Comparison of ENCODE assay signal across 25 mouse cellular contexts in the genomic region with DNA sequence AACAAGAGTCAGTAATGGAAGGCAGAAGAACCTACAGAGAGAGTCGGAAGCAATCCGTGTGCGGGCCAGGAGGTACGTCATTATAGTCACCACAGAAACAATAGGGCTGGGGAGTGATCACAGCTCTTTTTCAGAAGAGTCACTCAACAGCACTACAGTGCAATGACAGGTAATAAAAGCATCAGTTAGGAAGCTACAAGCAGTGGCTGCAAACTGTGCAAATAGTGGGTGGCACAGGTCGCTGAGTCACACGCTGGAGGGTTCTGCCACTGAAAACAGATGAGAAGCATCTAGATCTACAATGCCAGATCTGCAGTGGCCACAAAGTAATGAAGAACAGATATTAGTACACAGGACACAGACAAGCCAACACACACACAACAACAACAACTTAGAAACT. TPM values are rescaled to one million over a fixed set of nuclear protein-coding genes. Genes with fewer than 3 reads are reported as not detected.
DNase-seq lines count a peak whose midpoint lies in the region; ATAC-seq and TF ChIP-seq lines count a peak whose summit lies in the region.
"Had no signal": no experiment of that assay in that cellular context is flagged by ENCODE, and none has a peak within 500 bp of the region (broad histone marks: within the 10 kb centered on the region; RNA-seq: fewer than 3 reads in every experiment).

No protein-coding gene starts in this region.

- no peak for TF ChIP-seq CTCF in olfactory bulb, adult 2 months (IDR thresholded peaks at IDR 0.05; ENCODE audit: insufficient read depth, low read depth, low read length)

- H3K9me3 ChIP-seq in intestine, embryonic 15.5 days: no peaks in the 10 kb centered on the region
- H3K9me3 ChIP-seq in heart, embryonic 10.5 days: no peaks in the 10 kb centered on the region
- H3K9me3 ChIP-seq: forebrain, embryonic 10.5 days; forebrain, embryonic 13.5 days; G1E; heart, embryonic 12.5 days; heart, embryonic 15.5 days; hindbrain, embryonic 13.5 days had no signal

- peaks cover 7% of the 10 kb centered on the region; the same call in 1 of the 2 replicates for H3K4me1 ChIP-seq in intestine, embryonic 15.5 days (replicated peaks)
- H3K4me1 ChIP-seq in olfactory bulb, adult 2 months (ENCODE audit: control insufficient read depth, insufficient read depth, low read length): peaks cover 9% of the 10 kb centered on the region
- peaks cover 42% of the 10 kb centered on the region for H3K4me1 ChIP-seq in heart, embryonic 10.5 days

- peak; percentile 81 for ATAC-seq in intestine, embryonic 15.5 days
- ATAC-seq in monocyte, adult 5-6 weeks (replicated peaks; ENCODE audit: insufficient number of reproducible peaks, low FRiP score, low TSS enrichment, poor library complexity, severe bottlenecking): no peak
- ATAC-seq: forebrain, embryonic 13.5 days; forebrain, embryonic 16.5 days; hindbrain, embryonic 16.5 days; Patski had no signal

- no peaks in the 10 kb centered on the region for H3K27me3 ChIP-seq in intestine, embryonic 15.5 days (replicated peaks)
- no peaks in the 10 kb centered on the region for H3K27me3 ChIP-seq in heart, embryonic 10.5 days (ENCODE audit: insufficient read depth, poor library complexity, severe bottlenecking)
- H3K27me3 ChIP-seq: forebrain, embryonic 13.5 days; heart, embryonic 12.5 days; heart, embryonic 15.5 days; hindbrain, embryonic 13.5 days; Patski had no signal

- 59% methylated on average over 6 of the region's 6 CpGs for WGBS in intestine, embryonic 15.5 days
- WGBS in olfactory bulb, adult 2 months: 57% methylated on average over 6 of the region's 6 CpGs
- WGBS in heart, embryonic 10.5 days: 83% methylated on average over 6 of the region's 6 CpGs

- no peak overlapping the region for H3K27ac ChIP-seq in intestine, embryonic 15.5 days
- peak overlapping the region; percentile 64 for H3K27ac ChIP-seq in olfactory bulb, adult 2 months (ENCODE audit: insufficient read depth, low read depth, low read length)
- no peak overlapping the region for H3K27ac ChIP-seq in heart, embryonic 10.5 days
- H3K27ac ChIP-seq: forebrain, embryonic 10.5 days; forebrain, embryonic 13.5 days; heart, embryonic 15.5 days had no signal

- no peaks in the 10 kb centered on the region for H3K36me3 ChIP-seq in intestine, embryonic 15.5 days
- H3K36me3 ChIP-seq in heart, embryonic 10.5 days: no peaks in the 10 kb centered on the region
- H3K36me3 ChIP-seq: forebrain, embryonic 10.5 days; G1E; heart, embryonic 12.5 days; heart, embryonic 15.5 days; hindbrain, embryonic 13.5 days had no signal

- no peak for TF ChIP-seq POLR2A in olfactory bulb, adult 2 months (IDR thresholded peaks at IDR 0.05; ENCODE audit: insufficient read depth, low read depth, low read length)

- peak; percentile 75 for DNase-seq in heart, adult 11 months
- no peak for DNase-seq in heart, postnatal 36 days
- peak; percentile 50 for DNase-seq in 3T3-L1 (ENCODE audit: low read depth, low spot score)
- no peak for DNase-seq in heart, postnatal 25 days (ENCODE audit: low spot score)
- no peak for DNase-seq in heart, embryonic 10.5 days (ENCODE audit: low spot score)
- DNase-seq: adrenal gland, postnatal 14 days; B cell, adult 2 months; cerebellum, adult 11-12 months; cerebellum, adult 8-10 months; cerebellum, postnatal 14 days; gastrocnemius, postnatal 10 days; gastrocnemius, postnatal 36 days; heart, postnatal 10 days had no signal

- H3K4me2 ChIP-seq in intestine, embryonic 15.5 days (replicated peaks): no peak overlapping the region
- H3K4me2 ChIP-seq: forebrain, embryonic 13.5 days; heart, embryonic 12.5 days; heart, embryonic 15.5 days; hindbrain, embryonic 13.5 days had no signal

- intact Hi-C loops in heart, postnatal 36 days (cut with DNase I): no loop called here
- intact Hi-C loops in heart, postnatal 25 days (cut with DNase I): no loop called here

- no peak overlapping the region for H3K9ac ChIP-seq in intestine, embryonic 15.5 days
- H3K9ac ChIP-seq: forebrain, embryonic 13.5 days; heart, embryonic 12.5 days; heart, embryonic 15.5 days; hindbrain, embryonic 13.5 days had no signal

- H3K4me3 ChIP-seq in intestine, embryonic 15.5 days (replicated peaks): no peak overlapping the region
- H3K4me3 ChIP-seq in olfactory bulb, adult 2 months (ENCODE audit: insufficient read depth, low read depth, low read length): no peak overlapping the region
- no peak overlapping the region for H3K4me3 ChIP-seq in heart, embryonic 10.5 days
- H3K4me3 ChIP-seq: forebrain, embryonic 10.5 days; forebrain, embryonic 13.5 days; heart, embryonic 12.5 days; heart, embryonic 15.5 days; hindbrain, embryonic 13.5 days had no signal

RNA-seq across cellular contexts. Expression of a gene that starts 32.9 kb away (rescaled TPM):
- 100 to 1,000 TPM in 1 of 2 experiments, 10 to 100 TPM in 1; 91.7 to 107 TPM for total RNA-seq in heart, postnatal 36 days (2021)
- 42.6 and 44.8 TPM in 2 replicates for polyA plus RNA-seq in intestine, embryonic 15.5 days (2015; fragmentation: Nextera tagmentation; extraction: Ambion mirVana)
- polyA plus RNA-seq in olfactory bulb, adult 2 months (2012; ENCODE audit: insufficient read depth, insufficient read length, low replicate concordance, missing spikeins): 46.1 TPM in 1 of 2 replicates, not detected in the other
- 0.29 TPM in 1 of 3 replicates, not detected in the others for total RNA-seq in monocyte, adult 5-6 weeks (2017)
- total RNA-seq in heart, postnatal 25 days (2021): 100 to 1,000 TPM; 111 to 117 TPM
- polyA plus RNA-seq in heart, embryonic 10.5 days (2016; fragmentation: Nextera tagmentation; extraction: Ambion mirVana): 76.2 and 96.5 TPM in 2 replicates

Comparison
In these comparisons a context has a peak if more than half of its experiments do, and no peak if none do; other contexts are left out.
1. DNase-seq: peak in heart, adult 11 months (single experiment) and 3T3-L1 (single experiment); none in heart, postnatal 36 days (0 of 2), heart, postnatal 25 days (single experiment) and heart, embryonic 10.5 days (single experiment).
2. RNA of a gene that starts 32.9 kb away (total RNA-seq): 111 to 117 TPM in heart, postnatal 25 days and 91.7 to 107 TPM in heart, postnatal 36 days; 0.29 TPM in monocyte, adult 5-6 weeks; every median in the first group is over 10 times any median in the second.